Mouse (Mus musculus) ES-E14 (cell line): ENCODE measurements around the gene Shc1.

ENCODE experiments used
- CHD2 ChIP-seq: IDR thresholded peaks from 2 replicates; pipeline ENCODE4 v1.6.1; 2014; ENCODE audit warnings: mild to moderate bottlenecking, low read depth, low read length, inconsistent platforms
- HCFC1 ChIP-seq: IDR thresholded peaks from 2 replicates; pipeline ENCODE4 v1.6.1; 2012; ENCODE audit warnings: low read length, inconsistent platforms, borderline replicate concordance; ENCODE audit not compliant: insufficient read depth
- ZC3H11A ChIP-seq: IDR thresholded peaks from 2 replicates; pipeline ENCODE4 v1.6.1; 2012; ENCODE audit warnings: low read depth, mild to moderate bottlenecking, inconsistent platforms, low read length, borderline replicate concordance
- ZNF384 ChIP-seq: IDR thresholded peaks from 2 replicates; pipeline ENCODE4 v1.6.1; 2012; ENCODE audit warnings: low read depth, low read length, inconsistent platforms

- no peak for TF ChIP-seq HCFC1
- no peak for TF ChIP-seq ZC3H11A
- no peak for TF ChIP-seq CHD2
- no peak for TF ChIP-seq ZNF384
Measured at GRCm38 (mm10) chr3:89394006-89394893, 24.0 kb upstream of the Shc1 start, which contains the start of gene Zbtb7b.
